Mouse (Mus musculus) midbrain, embryonic 12.5 days (tissue): ENCODE data around the gene Plekha1. TPM values are rescaled to one million over a fixed set of nuclear protein-coding genes. Genes with fewer than 3 reads are reported as not detected.

Experiments
- ATAC-seq: fragments of 200-750 bp; cut with Nextera tagmentation; 2 replicates; pipeline ENCODE4 v1.8.0; 2017; ENCODE audit warnings: low read depth, moderate TSS enrichment, moderate library complexity; ENCODE audit not compliant: low FRiP score
- H3K27ac ChIP-seq: fragments of 300-500 bp; sonication (generic); replicated peaks from 2 replicates; pipeline ENCODE4 v1.5.1; 2016; ENCODE audit warnings: mild to moderate bottlenecking
- H3K27me3 ChIP-seq: fragments of 300-500 bp; sonication (generic); 2 replicates; pipeline ENCODE4 v1.6.1; 2016; ENCODE audit warnings: mild to moderate bottlenecking
- H3K36me3 ChIP-seq: fragments of 300-500 bp; sonication (generic); 2 replicates; pipeline ENCODE4 v1.6.1; 2016
- H3K4me1 ChIP-seq: fragments of 300-500 bp; sonication (generic); 2 replicates; pipeline ENCODE4 v1.6.1; 2016
- H3K4me2 ChIP-seq: fragments of 300-500 bp; sonication (generic); replicated peaks from 2 replicates; pipeline ENCODE4 v1.6.1; 2016; ENCODE audit warnings: mild to moderate bottlenecking, moderate library complexity
- H3K4me3 ChIP-seq: fragments of 300-500 bp; sonication (generic); 2 replicates; pipeline ENCODE4 v1.5.1; 2016; ENCODE audit warnings: mild to moderate bottlenecking
- H3K9ac ChIP-seq: fragments of 300-500 bp; sonication (generic); replicated peaks from 2 replicates; pipeline ENCODE4 v1.6.1; 2016; ENCODE audit warnings: mild to moderate bottlenecking, moderate library complexity
- H3K9me3 ChIP-seq: fragments of 300-500 bp; sonication (generic); 2 replicates; pipeline ENCODE4 v1.6.1; 2016; ENCODE audit warnings: mild to moderate bottlenecking
- WGBS: fragments of 180-500 bp; shearing (Covaris S2); methylation state at CpG from one replicate; pipeline ENCODE4 v1.1.7; 2016; 5-methylcytosine and 5-hydroxymethylcytosine counted together
- polyA plus RNA-seq: library from polyadenylated mRNA; unstranded; fragments of >200 nt; fragmentation: Nextera tagmentation; extraction: Ambion mirVana; gene quantifications from 2 replicates; pipeline ENCODE4 v1.2.1, GENCODE M21; 2016

Gene Plekha1
- polyA plus RNA-seq, 1 experiment from 2014 or later, result 43.8 TPM

GRCm38 (mm10) chr7:130897201-130897600 is 31.6 kb downstream of the Plekha1 start:
- WGBS, result 91% methylated on average over 10 of the region's 10 CpGs
- no peak overlapping the region for H3K9ac ChIP-seq
- no peaks in the 10 kb centered on the region for H3K9me3 ChIP-seq
- no peaks in the 10 kb centered on the region for H3K27me3 ChIP-seq
- ATAC-seq, result no peak
- H3K4me1 ChIP-seq, result peaks cover 3% of the 10 kb centered on the region; the same call in 1 of the 2 replicates
- no peak overlapping the region for H3K4me2 ChIP-seq
- H3K4me3 ChIP-seq, result no peak overlapping the region
- H3K36me3 ChIP-seq, result peaks cover 14% of the 10 kb centered on the region; the same call in 1 of the 2 replicates
- H3K27ac ChIP-seq, result no peak overlapping the region

- H3K4me2 ChIP-seq, result no peak overlapping the region
- H3K27ac ChIP-seq, result no peak overlapping the region
- 85% methylated on average over 4 of the region's 4 CpGs for WGBS
- ATAC-seq, result no peak
- no peak overlapping the region for H3K9ac ChIP-seq
- H3K4me3 ChIP-seq, result no peak overlapping the region
- H3K27me3 ChIP-seq, result no peaks in the 10 kb centered on the region
- H3K4me1 ChIP-seq, result peaks cover 3% of the 10 kb centered on the region; the same call in 1 of the 2 replicates
- H3K9me3 ChIP-seq, result no peaks in the 10 kb centered on the region
- H3K36me3 ChIP-seq, result peaks cover 7% of the 10 kb centered on the region; the same call in 1 of the 2 replicates
These were observed 32.8 kb downstream of the Plekha1 start for GRCm38 (mm10) chr7:130898373-130898772.

GRCm38 (mm10) chr7:130900233-130900848 is 34.8 kb downstream of the Plekha1 start:
- Histone ChIP-seq H3K4me1 (peaks cover 3% of the 10 kb centered on the region; the same call in 1 of the 2 replicates), H3K9ac (no peak overlapping the region), H3K27me3 (no peaks in the 10 kb centered on the region), H3K27ac (no peak overlapping the region), H3K4me3 (no peak overlapping the region), H3K4me2 (no peak overlapping the region), H3K36me3 (peaks cover 16% of the 10 kb centered on the region; the same call in 1 of the 2 replicates), H3K9me3 (no peaks in the 10 kb centered on the region)
- 94% methylated on average over 5 of the region's 5 CpGs for WGBS
- ATAC-seq, result no peak

- no peaks in the 10 kb centered on the region for H3K4me1 ChIP-seq
- H3K9ac ChIP-seq, result no peak overlapping the region
- H3K27me3 ChIP-seq, result no peaks in the 10 kb centered on the region
- H3K27ac ChIP-seq, result no peak overlapping the region
- ATAC-seq, result no peak
- H3K9me3 ChIP-seq, result no peaks in the 10 kb centered on the region
- no peak overlapping the region for H3K4me3 ChIP-seq
- 95% methylated on average over 1 of the region's 1 CpGs for WGBS
- H3K36me3 ChIP-seq, result peaks cover 16% of the 10 kb centered on the region; the same call in 1 of the 2 replicates
- H3K4me2 ChIP-seq, result no peak overlapping the region
These were observed 37.4 kb downstream of the Plekha1 start for GRCm38 (mm10) chr7:130902929-130903328.

- no peak for ATAC-seq
- no peak overlapping the region for H3K9ac ChIP-seq
- no peak overlapping the region for H3K4me2 ChIP-seq
- peaks cover 16% of the 10 kb centered on the region for H3K36me3 ChIP-seq
- 89% methylated on average over 16 of the region's 16 CpGs for WGBS
- no peaks in the 10 kb centered on the region for H3K9me3 ChIP-seq
- H3K4me1 ChIP-seq, result no peaks in the 10 kb centered on the region
- no peak overlapping the region for H3K4me3 ChIP-seq
- no peak overlapping the region for H3K27ac ChIP-seq
- H3K27me3 ChIP-seq, result no peaks in the 10 kb centered on the region
These were observed 38.0 kb downstream of the Plekha1 start for GRCm38 (mm10) chr7:130903505-130904074.

GRCm38 (mm10) chr7:130904571-130905365 is 39.2 kb downstream of the Plekha1 start:
- Histone ChIP-seq H3K9me3 (no peaks in the 10 kb centered on the region), H3K4me2 (no peak overlapping the region), H3K4me3 (no peak overlapping the region), H3K9ac (no peak overlapping the region), H3K27me3 (no peaks in the 10 kb centered on the region), H3K4me1 (no peaks in the 10 kb centered on the region), H3K36me3 (peaks cover 22% of the 10 kb centered on the region), H3K27ac (no peak overlapping the region)
- ATAC-seq, result no peak
- WGBS, result 92% methylated on average over 13 of the region's 13 CpGs

GRCm38 (mm10) chr7:130910841-130911240 is 45.3 kb downstream of the Plekha1 start:
- no peaks in the 10 kb centered on the region for H3K27me3 ChIP-seq
- WGBS, result 94% methylated on average over 14 of the region's 14 CpGs
- no peak for ATAC-seq

GRCm38 (mm10) chr7:130914693-130915363 is 49.3 kb downstream of the Plekha1 start:
- no peak overlapping the region for H3K9ac ChIP-seq
- no peak for ATAC-seq
- no peaks in the 10 kb centered on the region for H3K27me3 ChIP-seq
- H3K9me3 ChIP-seq, result no peaks in the 10 kb centered on the region
- H3K27ac ChIP-seq, result no peak overlapping the region
- WGBS, result 56% methylated on average over 5 of the region's 5 CpGs
- no peaks in the 10 kb centered on the region for H3K4me1 ChIP-seq
- peaks cover 4% of the 10 kb centered on the region; the same call in 1 of the 2 replicates for H3K36me3 ChIP-seq
- H3K4me3 ChIP-seq, result no peak overlapping the region
- H3K4me2 ChIP-seq, result no peak overlapping the region

More at GRCm38 (mm10) chr7:130910841-130911240, 45.3 kb downstream of the Plekha1 start:
- Histone ChIP-seq H3K9ac (no peak overlapping the region), H3K4me2 (no peak overlapping the region), H3K9me3 (no peaks in the 10 kb centered on the region), H3K4me3 (no peak overlapping the region), H3K4me1 (no peaks in the 10 kb centered on the region), H3K36me3 (peaks cover 10% of the 10 kb centered on the region), H3K27ac (no peak overlapping the region)

- Histone ChIP-seq H3K9ac (no peak overlapping the region), H3K4me2 (no peak overlapping the region), H3K4me3 (no peak overlapping the region), H3K9me3 (no peaks in the 10 kb centered on the region), H3K36me3 (no peaks in the 10 kb centered on the region), H3K27ac (no peak overlapping the region), H3K4me1 (no peaks in the 10 kb centered on the region), H3K27me3 (no peaks in the 10 kb centered on the region)
- WGBS, result 69% methylated on average over 2 of the region's 2 CpGs
- ATAC-seq, result no peak
These were observed 52.7 kb downstream of the Plekha1 start for GRCm38 (mm10) chr7:130918260-130918659.

- no peaks in the 10 kb centered on the region for H3K4me1 ChIP-seq
- H3K27ac ChIP-seq, result no peak overlapping the region
- H3K36me3 ChIP-seq, result no peaks in the 10 kb centered on the region
- no peaks in the 10 kb centered on the region for H3K9me3 ChIP-seq
- H3K4me3 ChIP-seq, result no peak overlapping the region
- H3K27me3 ChIP-seq, result no peaks in the 10 kb centered on the region
- no peak overlapping the region for H3K4me2 ChIP-seq
- no peak overlapping the region for H3K9ac ChIP-seq
- no peak for ATAC-seq
- 76% methylated on average over 13 of the region's 13 CpGs for WGBS
These were observed 57.6 kb downstream of the Plekha1 start for GRCm38 (mm10) chr7:130922981-130923731.

- Histone ChIP-seq H3K27me3 (peaks cover 27% of the 10 kb centered on the region), H3K36me3 (no peaks in the 10 kb centered on the region), H3K4me1 (peaks cover under 1% of the 10 kb centered on the region; the same call in 1 of the 2 replicates), H3K4me2 (no peak overlapping the region), H3K4me3 (no peak overlapping the region), H3K27ac (no peak overlapping the region), H3K9ac (no peak overlapping the region), H3K9me3 (no peaks in the 10 kb centered on the region)
- no peak for ATAC-seq
- 64% methylated on average over 3 of the region's 3 CpGs for WGBS
These were observed 64.8 kb downstream of the Plekha1 start for GRCm38 (mm10) chr7:130930401-130930800.
